Mouse (Mus musculus) forebrain, embryonic 15.5 days (tissue): ENCODE results near the gene Fam196b. TPM values are rescaled to one million over a fixed set of nuclear protein-coding genes. Genes with fewer than 3 reads are reported as not detected.

Source experiments
- ATAC-seq: fragments of 200-750 bp; cut with Nextera tagmentation; replicated peaks from 2 replicates; pipeline ENCODE4 v1.8.0; 2017; ENCODE audit warnings: mild to moderate bottlenecking, moderate TSS enrichment, moderate library complexity
- H3K27ac ChIP-seq: fragments of 300-500 bp; sonication (generic); replicated peaks from 2 replicates; pipeline ENCODE4 v1.5.1; 2015; ENCODE audit warnings: mild to moderate bottlenecking, inconsistent platforms
- H3K27me3 ChIP-seq: fragments of 300-500 bp; sonication (generic); 2 replicates; pipeline ENCODE4 v1.6.1; 2015; ENCODE audit warnings: inconsistent platforms
- H3K36me3 ChIP-seq: fragments of 300-500 bp; sonication (generic); 2 replicates; pipeline ENCODE4 v1.6.1; 2015; ENCODE audit warnings: mild to moderate bottlenecking, inconsistent platforms
- H3K4me1 ChIP-seq: fragments of 300-500 bp; sonication (generic); 2 replicates; pipeline ENCODE4 v1.6.1; 2015; ENCODE audit warnings: inconsistent platforms
- H3K4me2 ChIP-seq: fragments of 300-500 bp; sonication (generic); replicated peaks from 2 replicates; pipeline ENCODE4 v1.6.1; 2015; ENCODE audit warnings: mild to moderate bottlenecking, inconsistent platforms
- H3K4me3 ChIP-seq: fragments of 300-500 bp; sonication (generic); 2 replicates; pipeline ENCODE4 v1.5.1; 2015; ENCODE audit warnings: mild to moderate bottlenecking, inconsistent platforms
- H3K9ac ChIP-seq: fragments of 300-500 bp; sonication (generic); replicated peaks from 2 replicates; pipeline ENCODE4 v1.6.1; 2015; ENCODE audit warnings: mild to moderate bottlenecking, inconsistent platforms
- H3K9me3 ChIP-seq: fragments of 300-500 bp; sonication (generic); 2 replicates; pipeline ENCODE4 v1.6.1; 2016; ENCODE audit warnings: inconsistent platforms
- whole genome bisulfite sequencing: fragments of 180-500 bp; shearing (Covaris S2); methylation state at CpG from one replicate; pipeline ENCODE4 v1.1.7; 2015; ENCODE audit warnings: mixed read lengths; 5-methylcytosine and 5-hydroxymethylcytosine counted together
- polyA plus RNA-seq: library from polyadenylated mRNA; unstranded; fragments of >200 nt; fragmentation: Nextera tagmentation; extraction: Ambion mirVana; gene quantifications from 2 replicates; pipeline ENCODE4 v1.2.1, GENCODE M21; 2015

Fam196b gene
- 1.9 and 2.2 TPM in 2 replicates for polyA plus RNA-seq

DNA sequence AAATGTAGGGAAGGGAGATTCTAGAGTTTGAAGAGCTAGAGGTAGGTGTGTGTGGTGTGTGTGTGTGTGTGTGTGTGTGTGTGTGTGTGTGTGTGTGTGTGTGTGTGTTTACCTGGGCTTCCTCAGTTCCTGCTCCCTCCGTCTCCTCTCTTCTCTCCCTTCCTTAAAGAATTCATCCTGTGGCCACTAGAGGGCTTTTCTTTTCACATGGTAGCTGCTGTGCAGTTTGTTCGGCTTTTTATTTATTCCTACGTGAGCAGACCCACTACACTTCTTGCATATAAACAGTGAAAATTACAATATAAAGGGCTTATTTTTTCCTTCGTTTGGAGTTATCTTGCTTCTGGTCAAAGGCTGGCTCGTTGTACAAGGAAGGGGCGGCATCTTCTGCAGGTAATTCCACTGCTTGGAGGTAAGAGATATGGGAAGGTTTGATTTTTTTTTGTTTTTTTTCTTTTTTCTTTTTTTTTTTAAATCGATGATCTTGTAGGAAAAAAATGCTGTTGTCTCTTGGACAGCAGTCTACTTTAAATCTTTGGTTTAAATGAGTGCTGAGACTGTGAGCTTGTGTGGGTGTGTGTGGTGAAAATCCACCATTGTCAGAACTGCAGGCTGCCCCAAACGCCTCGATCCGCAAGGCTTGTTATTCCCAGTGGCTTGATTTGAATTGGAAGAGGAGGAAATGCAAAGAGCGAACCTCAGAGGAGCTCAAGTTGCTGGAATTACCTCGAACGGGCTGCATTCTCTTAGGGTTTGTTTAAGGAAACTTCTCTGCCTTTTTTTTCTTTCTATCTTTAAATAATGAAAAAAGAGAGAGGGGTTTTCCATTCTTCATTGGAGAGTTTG lies at the start of gene Fam196b:
Gene Fam196b, plus strand, starts transcription at position 289 of the 846 bp plus-strand sequence.
- Histone ChIP-seq H3K4me1 (peaks cover 23% of the 10 kb centered on the region), H3K9ac (peak within 1 kb of the TSS; percentile 46), H3K27me3 (no peaks in the 10 kb centered on the region), H3K9me3 (no peaks in the 10 kb centered on the region), H3K36me3 (no peaks in the 10 kb centered on the region), H3K27ac (no peak within 1 kb of the TSS), H3K4me3 (peak within 1 kb of the TSS; percentile 43), H3K4me2 (peak within 1 kb of the TSS; percentile 60)
- WGBS, result 2% methylated on average over 13 of the region's 13 CpGs
- peak; percentile 85 for ATAC-seq

DNA sequence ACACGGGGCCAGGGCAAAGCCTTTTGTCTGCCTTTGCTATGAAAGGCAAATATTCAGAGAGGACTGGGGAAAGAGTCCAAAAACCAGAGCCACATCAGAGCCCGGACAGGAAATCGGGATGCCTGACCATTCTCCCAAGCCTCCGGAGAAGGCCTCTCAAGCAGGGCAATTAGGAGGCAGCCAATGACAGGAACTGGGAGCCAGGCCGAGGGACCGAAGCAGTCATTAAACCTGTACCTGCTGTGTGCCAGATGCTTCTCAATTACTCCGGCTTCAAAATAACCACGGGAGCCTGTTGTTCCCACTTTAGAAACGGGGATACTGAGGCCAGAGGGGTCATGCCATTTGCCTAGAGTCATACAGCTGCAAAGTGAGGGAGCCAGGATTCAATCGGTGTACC lies 42.6 kb upstream of the Fam196b start:
- Histone ChIP-seq H3K9ac (no peak overlapping the region), H3K4me2 (no peak overlapping the region), H3K4me1 (peaks cover 21% of the 10 kb centered on the region), H3K36me3 (no peaks in the 10 kb centered on the region), H3K27me3 (no peaks in the 10 kb centered on the region), H3K27ac (no peak overlapping the region), H3K4me3 (no peak overlapping the region), H3K9me3 (no peaks in the 10 kb centered on the region)
- WGBS, result 17% methylated on average over 10 of the region's 10 CpGs
- 0 out of 2 replicates have a peak, but pooled peaks have one; percentile 23 for ATAC-seq

DNA sequence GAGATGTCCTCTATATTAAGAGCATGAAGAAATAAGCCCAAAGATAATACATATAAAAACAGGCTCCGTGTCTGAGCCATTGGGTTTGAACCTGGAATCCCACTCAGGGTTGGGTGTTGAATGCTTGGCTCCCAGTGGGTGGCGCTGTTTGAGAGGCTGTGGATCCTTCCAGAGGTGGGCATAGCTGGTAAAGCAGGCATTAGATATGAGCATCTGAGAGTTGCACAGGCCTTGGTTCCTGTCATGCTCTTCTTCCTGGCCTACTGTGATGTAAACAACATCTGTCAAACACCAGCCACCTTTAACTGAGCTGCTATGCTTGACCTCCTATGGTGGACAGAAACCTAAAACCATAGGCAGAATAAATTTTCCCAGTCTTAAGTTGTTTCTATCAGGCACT lies 38.7 kb upstream of the Fam196b start:
- Histone ChIP-seq H3K4me1 (peaks cover 29% of the 10 kb centered on the region), H3K9ac (no peak overlapping the region), H3K9me3 (no peaks in the 10 kb centered on the region), H3K27ac (peak overlapping the region; percentile 47), H3K4me3 (no peak overlapping the region), H3K27me3 (no peaks in the 10 kb centered on the region), H3K36me3 (no peaks in the 10 kb centered on the region), H3K4me2 (0 out of 2 replicates have a peak overlapping the region, but pooled peaks have one; percentile 32)
- 40% methylated on average over 2 of the region's 2 CpGs for WGBS
- no peak for ATAC-seq

DNA sequence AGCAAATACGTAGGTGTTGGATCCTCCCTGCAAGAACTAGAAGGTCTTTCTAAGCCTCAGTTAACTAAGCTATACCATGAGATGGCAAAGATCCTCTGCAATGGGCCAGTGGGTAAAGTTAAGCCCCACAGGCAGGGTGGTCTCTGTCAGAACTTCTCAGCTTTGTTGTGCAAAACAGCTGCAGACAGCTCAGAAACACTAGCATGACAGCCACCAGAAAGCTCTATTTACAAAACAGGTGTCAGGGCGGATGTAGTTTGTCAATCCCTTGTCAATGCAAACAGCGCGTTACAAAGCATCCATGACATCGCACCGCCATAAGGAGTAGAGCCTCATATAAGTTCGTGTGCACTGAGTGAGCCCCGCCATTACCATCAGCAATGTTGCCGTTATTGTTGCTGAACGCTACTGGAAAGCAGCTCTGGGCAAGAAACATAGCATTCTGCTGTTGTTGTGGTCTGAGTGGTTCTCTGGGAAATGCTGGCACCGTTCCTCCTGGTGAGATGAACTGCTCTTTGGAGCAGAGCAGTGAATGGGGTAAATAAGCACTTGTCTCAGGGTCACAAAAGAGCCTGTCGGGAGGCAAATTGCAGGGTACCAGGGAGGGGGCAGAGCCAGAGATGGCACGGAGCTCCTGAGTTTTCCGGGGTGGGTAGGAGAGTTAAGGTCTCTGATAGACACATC lies 38.1 kb upstream of the Fam196b start:
- Histone ChIP-seq H3K4me2 (peak overlapping the region; percentile 32), H3K4me3 (peak overlapping the region; percentile 13; the same call in 1 of the 2 replicates), H3K27me3 (no peaks in the 10 kb centered on the region), H3K36me3 (no peaks in the 10 kb centered on the region), H3K27ac (peak overlapping the region; percentile 47), H3K9ac (0 out of 2 replicates have a peak overlapping the region, but pooled peaks have one; percentile 10), H3K9me3 (no peaks in the 10 kb centered on the region), H3K4me1 (peaks cover 29% of the 10 kb centered on the region)
- ATAC-seq, result peak; percentile 93
- 11% methylated on average over 14 of the region's 14 CpGs for WGBS

DNA sequence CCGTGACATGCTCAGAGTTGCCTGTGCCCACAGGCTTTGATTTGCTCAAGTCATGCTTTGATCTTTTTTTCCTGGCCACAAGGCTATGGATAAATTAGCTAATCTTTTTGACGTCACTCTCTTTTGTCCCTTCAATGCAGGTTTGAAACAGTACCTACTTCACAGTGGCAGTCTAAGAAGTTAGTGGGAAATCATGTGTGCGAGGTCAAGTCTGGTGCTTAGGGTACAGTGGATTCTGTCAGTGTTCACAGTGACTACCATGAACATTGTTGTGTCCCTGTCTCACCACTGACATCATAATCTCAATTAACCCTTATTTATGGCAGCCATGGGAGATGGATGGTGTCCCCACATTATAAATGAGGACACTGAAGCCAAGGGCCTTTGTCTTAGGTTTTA lies 37.6 kb upstream of the Fam196b start:
- H3K27me3 ChIP-seq, result no peaks in the 10 kb centered on the region

DNA sequence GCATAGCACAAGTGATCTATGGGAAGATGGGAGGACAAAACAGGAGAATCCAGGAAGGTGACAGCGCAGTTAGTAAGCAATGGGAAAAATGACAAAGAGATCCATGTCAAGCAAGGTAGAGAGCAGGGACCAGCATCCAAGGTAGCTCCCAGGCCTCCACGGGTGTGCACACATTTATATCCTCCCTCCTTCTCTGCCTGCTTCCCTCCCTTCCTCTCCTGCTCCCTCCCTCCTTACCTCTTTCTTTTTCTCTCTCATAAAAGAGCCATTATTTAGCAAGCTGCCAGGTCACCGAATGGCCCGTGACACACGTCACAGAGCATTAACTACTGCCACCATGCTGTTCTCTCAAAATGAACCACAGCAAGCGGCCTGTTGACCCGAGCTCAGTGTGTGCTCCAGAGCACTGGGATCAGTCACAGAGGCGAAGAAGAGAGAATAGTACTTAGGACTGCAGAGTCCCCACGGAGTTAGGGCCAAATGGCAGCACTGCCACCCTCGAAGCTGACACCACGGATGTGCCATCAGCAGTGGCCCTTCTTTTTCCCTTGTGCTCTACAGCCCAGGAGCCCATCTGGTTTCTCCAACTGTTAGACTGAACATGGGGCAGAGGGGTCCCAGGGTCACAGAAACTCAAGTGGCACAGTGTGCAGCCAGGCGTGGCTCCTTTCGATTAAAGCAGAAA lies 30.4 kb upstream of the Fam196b start:
- H3K4me1 ChIP-seq, result peaks cover 3% of the 10 kb centered on the region; the same call in 1 of the 2 replicates
- H3K9ac ChIP-seq, result no peak overlapping the region
- H3K27me3 ChIP-seq, result no peaks in the 10 kb centered on the region
- no peaks in the 10 kb centered on the region for H3K9me3 ChIP-seq
- ATAC-seq, result no peak
- no peak overlapping the region for H3K4me2 ChIP-seq
- H3K4me3 ChIP-seq, result no peak overlapping the region
- H3K27ac ChIP-seq, result no peak overlapping the region
- H3K36me3 ChIP-seq, result no peaks in the 10 kb centered on the region
- WGBS, result 20% methylated on average over 13 of the region's 13 CpGs

More for the DNA sequence above, 37.6 kb upstream of the Fam196b start:
- H3K4me1 ChIP-seq, result peaks cover 24% of the 10 kb centered on the region
- 16% methylated on average over 3 of the region's 3 CpGs for WGBS
- H3K9ac ChIP-seq, result no peak overlapping the region
- H3K9me3 ChIP-seq, result no peaks in the 10 kb centered on the region
- H3K4me3 ChIP-seq, result no peak overlapping the region
- H3K36me3 ChIP-seq, result no peaks in the 10 kb centered on the region
- H3K4me2 ChIP-seq, result peak overlapping the region; percentile 32
- ATAC-seq, result peak; percentile 45
- H3K27ac ChIP-seq, result peak overlapping the region; percentile 47; the same call in 1 of the 2 replicates

DNA sequence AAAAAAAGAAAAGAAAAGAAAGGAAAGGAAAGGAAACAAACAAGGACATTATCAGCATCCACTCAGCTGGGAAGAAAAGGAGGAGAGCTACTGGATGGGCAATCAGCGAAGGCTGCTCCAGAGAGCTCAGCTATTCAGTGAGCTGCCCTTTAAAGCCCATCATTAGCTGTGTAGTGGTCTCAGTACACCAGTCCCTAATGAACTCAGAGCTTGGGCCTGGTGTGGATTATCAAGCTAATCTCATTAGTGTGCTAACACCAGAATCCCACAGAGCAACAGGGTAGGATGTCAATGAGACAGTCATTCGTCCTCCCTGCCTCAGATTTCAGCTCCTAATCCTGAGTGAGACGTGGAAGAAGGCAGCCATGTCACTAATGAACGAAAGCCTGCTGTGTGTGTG lies 24.4 kb upstream of the Fam196b start:
- Histone ChIP-seq H3K9ac (no peak overlapping the region), H3K9me3 (no peaks in the 10 kb centered on the region), H3K27ac (no peak overlapping the region; the same call in 1 of the 2 replicates), H3K4me3 (no peak overlapping the region), H3K27me3 (no peaks in the 10 kb centered on the region), H3K4me1 (peaks cover 19% of the 10 kb centered on the region), H3K36me3 (no peaks in the 10 kb centered on the region), H3K4me2 (no peak overlapping the region)
- ATAC-seq, result 0 out of 2 replicates have a peak, but pooled peaks have one; percentile 41
- 7% methylated on average over 4 of the region's 4 CpGs for WGBS

DNA sequence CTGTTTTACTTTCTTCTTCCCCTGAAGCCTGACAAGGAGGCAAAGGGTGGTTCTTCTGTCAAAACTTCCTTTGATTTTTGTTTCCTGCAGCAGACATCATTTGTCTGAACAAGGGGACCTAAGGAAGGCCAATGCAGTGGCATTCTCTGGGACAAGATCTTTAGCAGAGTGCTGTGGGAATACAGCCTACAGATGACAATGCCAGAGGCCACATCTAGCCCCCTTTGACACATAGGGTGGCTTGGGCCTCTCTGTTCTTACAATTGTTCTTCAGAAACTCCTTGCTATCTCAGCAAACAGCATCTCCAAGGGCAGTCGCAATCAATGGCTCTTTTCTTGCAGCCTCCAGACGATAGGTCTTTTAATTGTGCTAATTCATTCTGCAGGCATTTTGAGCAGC lies 23.9 kb upstream of the Fam196b start:
- Histone ChIP-seq H3K27me3 (no peaks in the 10 kb centered on the region), H3K4me1 (peaks cover 19% of the 10 kb centered on the region), H3K27ac (peak overlapping the region; percentile 14; the same call in 1 of the 2 replicates), H3K36me3 (no peaks in the 10 kb centered on the region), H3K9ac (no peak overlapping the region), H3K4me3 (no peak overlapping the region), H3K4me2 (no peak overlapping the region), H3K9me3 (no peaks in the 10 kb centered on the region)
- 4% methylated on average over 2 of the region's 2 CpGs for WGBS
- ATAC-seq, result no peak

DNA sequence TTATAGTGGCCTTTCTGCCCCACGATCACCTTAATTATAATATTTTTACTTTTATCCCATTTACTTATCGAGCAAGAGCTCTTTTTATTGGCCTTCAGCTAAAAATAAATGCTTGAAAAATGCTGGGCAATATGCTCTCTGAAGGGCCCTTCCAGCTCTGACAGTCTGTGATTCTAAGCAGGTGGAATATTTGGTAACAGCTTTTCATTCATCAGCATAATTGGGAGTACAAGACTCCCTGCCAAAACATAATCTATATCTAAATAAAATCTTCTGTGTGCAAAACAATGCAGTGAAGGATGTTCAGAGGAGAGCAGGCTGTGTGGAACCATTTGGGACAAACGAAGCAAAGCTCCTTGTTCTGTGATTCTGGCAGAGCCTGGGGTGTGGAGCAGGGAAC lies 23.3 kb upstream of the Fam196b start:
- Histone ChIP-seq H3K9ac (no peak overlapping the region), H3K4me3 (no peak overlapping the region), H3K36me3 (no peaks in the 10 kb centered on the region), H3K4me1 (peaks cover 19% of the 10 kb centered on the region), H3K27me3 (no peaks in the 10 kb centered on the region), H3K27ac (peak overlapping the region; percentile 14; the same call in 1 of the 2 replicates), H3K4me2 (no peak overlapping the region), H3K9me3 (no peaks in the 10 kb centered on the region)
- 11% methylated on average over 3 of the region's 3 CpGs for WGBS
- no peak; the same call in 1 of the 2 replicates for ATAC-seq

DNA sequence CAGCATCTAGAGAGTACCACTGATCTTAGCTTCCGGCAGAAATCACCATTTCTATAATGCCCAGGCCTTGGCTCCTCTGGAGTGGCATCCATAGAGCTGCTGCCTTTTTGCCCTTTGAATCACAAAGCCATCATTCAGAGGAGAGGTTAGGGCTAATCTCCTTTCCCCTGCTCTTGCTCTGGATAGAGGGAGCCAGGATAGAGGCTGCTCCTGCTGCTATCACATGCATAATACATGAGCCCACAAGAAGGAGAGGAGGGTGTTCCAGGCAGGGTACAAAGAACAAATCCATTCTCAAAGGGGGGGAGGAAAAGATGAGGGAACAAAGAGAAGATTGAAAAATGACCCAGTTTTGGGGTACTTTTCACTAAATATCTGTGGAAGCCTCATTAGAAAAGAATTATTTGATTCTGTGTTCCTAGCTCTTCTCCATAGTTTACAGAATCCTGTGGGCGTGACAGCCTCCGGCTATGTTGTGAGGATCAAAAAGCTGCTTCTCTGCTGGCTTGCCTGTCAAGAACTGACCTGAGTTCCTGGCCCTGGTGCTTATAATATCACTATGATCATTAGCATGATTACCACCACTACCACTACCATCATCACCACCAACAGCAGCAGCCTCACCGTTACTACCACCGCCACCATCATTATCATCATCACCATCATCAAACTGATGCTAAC lies 16.8 kb upstream of the Fam196b start:
- no peak overlapping the region for H3K9ac ChIP-seq
- no peak overlapping the region for H3K4me2 ChIP-seq
- no peaks in the 10 kb centered on the region for H3K9me3 ChIP-seq
- H3K4me3 ChIP-seq, result no peak overlapping the region
- ATAC-seq, result peak; percentile 86; the same call in 1 of the 2 replicates
- H3K27me3 ChIP-seq, result no peaks in the 10 kb centered on the region
- H3K36me3 ChIP-seq, result no peaks in the 10 kb centered on the region
- H3K27ac ChIP-seq, result no peak overlapping the region; the same call in 1 of the 2 replicates
- WGBS, result 32% methylated on average over 5 of the region's 5 CpGs
- peaks cover 7% of the 10 kb centered on the region for H3K4me1 ChIP-seq

DNA sequence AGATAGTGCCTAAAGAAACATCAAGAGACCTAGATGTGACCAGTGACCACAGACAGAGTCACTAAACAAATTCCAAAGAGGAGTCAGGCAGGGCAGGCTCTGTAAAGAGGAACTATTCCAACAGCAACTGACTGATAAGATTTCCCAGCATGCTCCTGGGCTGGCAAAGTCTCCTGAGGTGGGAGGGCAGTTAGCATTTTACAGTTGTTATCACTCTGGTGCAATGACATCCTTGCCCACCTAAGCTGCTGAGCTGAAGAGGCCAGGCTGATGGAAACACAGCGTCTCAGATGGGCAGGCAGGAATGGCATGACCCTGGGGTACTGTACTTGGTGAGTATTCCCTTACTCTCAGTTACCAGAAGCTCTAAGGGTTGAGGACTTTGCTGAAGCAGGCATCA lies 15.1 kb upstream of the Fam196b start:
- Histone ChIP-seq H3K9me3 (no peaks in the 10 kb centered on the region), H3K27ac (no peak overlapping the region), H3K27me3 (no peaks in the 10 kb centered on the region), H3K4me2 (no peak overlapping the region), H3K4me1 (peaks cover 7% of the 10 kb centered on the region), H3K36me3 (no peaks in the 10 kb centered on the region), H3K9ac (no peak overlapping the region), H3K4me3 (no peak overlapping the region)
- no peak for ATAC-seq
- WGBS, result 94% methylated on average over 1 of the region's 1 CpGs
